14 mouse cellular contexts compared by ENCODE assay signal in genomic region chr12:79420605-79421004, GRCm38 (mm10).
"Had no signal": no experiment of that assay in that cellular context is flagged by ENCODE, and none has a peak within 500 bp of the region (broad histone marks: within the 10 kb centered on the region; RNA-seq: fewer than 3 reads in every experiment).

No protein-coding gene starts in this region.

- H3K4me1 ChIP-seq: kidney, embryonic 15.5 days; limb, embryonic 15.5 days; liver, embryonic 12.5 days; midbrain, embryonic 15.5 days; neural tube, embryonic 13.5 days; stomach, embryonic 15.5 days had no signal

- ATAC-seq: liver, embryonic 12.5 days; midbrain, embryonic 15.5 days had no signal

- H3K9me3 ChIP-seq: kidney, embryonic 15.5 days; limb, embryonic 15.5 days; midbrain, embryonic 15.5 days; stomach, embryonic 15.5 days had no signal

- H3K9ac ChIP-seq: kidney, embryonic 15.5 days; limb, embryonic 15.5 days; liver, embryonic 12.5 days; midbrain, embryonic 15.5 days; neural tube, embryonic 13.5 days; stomach, embryonic 15.5 days had no signal

- H3K4me2 ChIP-seq: kidney, embryonic 15.5 days; limb, embryonic 15.5 days; liver, embryonic 12.5 days; midbrain, embryonic 15.5 days; neural tube, embryonic 13.5 days; stomach, embryonic 15.5 days had no signal

- H3K36me3 ChIP-seq: kidney, embryonic 15.5 days; limb, embryonic 15.5 days; liver, embryonic 12.5 days; midbrain, embryonic 15.5 days; neural tube, embryonic 13.5 days; stomach, embryonic 15.5 days had no signal

- H3K27me3 ChIP-seq: kidney, embryonic 15.5 days; limb, embryonic 15.5 days; liver, embryonic 12.5 days; midbrain, embryonic 15.5 days; neural tube, embryonic 13.5 days; stomach, embryonic 15.5 days had no signal

- DNase-seq: kidney, adult 2 months; kidney, postnatal 14 days; left cerebral cortex, postnatal 4 days; lung, postnatal 36 days; retina, postnatal 1 day; right cerebral cortex, postnatal 14 days; thymus, adult 2 months; thymus, postnatal 25 days had no signal

- H3K4me3 ChIP-seq: kidney, embryonic 15.5 days; limb, embryonic 15.5 days; liver, embryonic 12.5 days; midbrain, embryonic 15.5 days; neural tube, embryonic 13.5 days; stomach, embryonic 15.5 days had no signal

- H3K27ac ChIP-seq: kidney, embryonic 15.5 days; limb, embryonic 15.5 days; liver, embryonic 12.5 days; midbrain, embryonic 15.5 days; neural tube, embryonic 13.5 days; stomach, embryonic 15.5 days had no signal
